Mouse (Mus musculus) brain, embryonic 14.5 days (tissue): ENCODE results near the gene Ifi202b. TPM values are rescaled to one million over a fixed set of nuclear protein-coding genes. Genes with fewer than 3 reads are reported as not detected.
"Not testable (repeated sequence)": the region's sequence is repeated elsewhere in the genome, so short reads cannot be mapped to it uniquely, and the experiment has no call there.

Source experiments
- DNase-seq: peaks from one replicate; pipeline ENCODE4 v3.0.0-alpha.2; 2011; ENCODE audit warnings: low read depth
- CTCF ChIP-seq: fragments of 200-500 bp; IDR thresholded peaks from 2 replicates; pipeline ENCODE4 v1.5.1; 2012; ENCODE audit warnings: inconsistent platforms, mild to moderate bottlenecking, moderate library complexity, borderline replicate concordance; ENCODE audit not compliant: insufficient read depth, insufficient read length; ENCODE audit errors: extremely low read depth
- POLR2A ChIP-seq: fragments of 200-500 bp; IDR thresholded peaks from 2 replicates; pipeline ENCODE4 v1.6.1; 2012; ENCODE audit warnings: mild to moderate bottlenecking, inconsistent platforms, borderline replicate concordance; ENCODE audit not compliant: poor library complexity, insufficient read depth, insufficient read length, severe bottlenecking; ENCODE audit errors: extremely low read depth
- polyA plus RNA-seq: library from polyadenylated mRNA; depleted of rRNA; stranded (reverse); fragments of >200 nt; gene quantifications from 2 replicates; pipeline ENCODE4 v1.2.3, GENCODE M21; 2012; rRNA removed

The Ifi202b gene
- polyA plus RNA-seq, 1 experiment: 0.05 TPM

- not testable (repeated sequence) for DNase-seq
Measured at GRCm38 (mm10) chr1:173919279-173919678, 63.3 kb downstream of the Ifi202b start.

GRCm38 (mm10) chr1:173914559-173914958 lies 68.0 kb downstream of the Ifi202b start:
- DNase-seq: no peak
- TF ChIP-seq POLR2A (no peak), CTCF (no peak)

GRCm38 (mm10) chr1:173913256-173913791 lies 69.2 kb downstream of the Ifi202b start:
- DNase-seq: not testable (repeated sequence)

Other genes with a start within 250 kb of the Ifi202b start
- 0.74 and 0.94 TPM in 2 replicates for gene Ifi207, start 241.0 kb downstream of the Ifi202b start, polyA plus RNA-seq
- gene Ifi204, start 215.8 kb downstream of the Ifi202b start, polyA plus RNA-seq: 0.28 and 0.63 TPM in 2 replicates
- gene Ifi211, start 69.7 kb downstream of the Ifi202b start, polyA plus RNA-seq: 0.11 and 0.23 TPM in 2 replicates
- 0.71 and 0.86 TPM in 2 replicates for gene Mndal, start 40.3 kb downstream of the Ifi202b start, polyA plus RNA-seq
- 0.47 and 0.57 TPM in 2 replicates for gene Ifi203, start 40.1 kb downstream of the Ifi202b start, polyA plus RNA-seq
- gene Ifi205, start 49.1 kb upstream of the Ifi202b start, polyA plus RNA-seq: not detected in 2 replicates
- gene Olfr433, start 58.0 kb upstream of the Ifi202b start, polyA plus RNA-seq: 0.04 TPM in 1 of 2 replicates, not detected in the other
- gene Olfr432, start 66.5 kb upstream of the Ifi202b start, polyA plus RNA-seq: not detected in 2 replicates
- not detected in 2 replicates for gene Olfr430, start 83.9 kb upstream of the Ifi202b start, polyA plus RNA-seq
- not detected in 2 replicates for gene Olfr429, start 101.6 kb upstream of the Ifi202b start, polyA plus RNA-seq
- not detected in 2 replicates for gene Olfr427, start 114.1 kb upstream of the Ifi202b start, polyA plus RNA-seq
- not detected in 2 replicates for gene Olfr231, start 138.4 kb upstream of the Ifi202b start, polyA plus RNA-seq
- not detected in 2 replicates for gene Olfr424, start 148.8 kb upstream of the Ifi202b start, polyA plus RNA-seq
- gene Olfr420, start 172.9 kb upstream of the Ifi202b start, polyA plus RNA-seq: not detected in 2 replicates
- 0.03 and 0.11 TPM in 2 replicates for gene Spta1, start 190.0 kb upstream of the Ifi202b start, polyA plus RNA-seq